Mouse (Mus musculus) layer of hippocampus, postnatal 25 days (tissue): ENCODE data around the gene Ddx39. TPM values are rescaled to one million over a fixed set of nuclear protein-coding genes. Genes with fewer than 3 reads are reported as not detected.

Experiments used
- DNase-seq, 2 experiments: peaks; one replicate each; pipeline ENCODE4 v3.0.0; 2022; ENCODE audit warnings: mixed read lengths in 2 of 2, low spot score in 1 of 2; ENCODE audit errors: extremely low spot score in 1 of 2
- total RNA-seq, 2 experiments: library from RNA; stranded (reverse); gene quantifications; 2 replicates each; pipeline ENCODE4 v1.2.3; 2021

Gene Ddx39
- total RNA-seq, 2 experiments from 2014 or later, result 14.4 to 17.2 TPM

DNA sequence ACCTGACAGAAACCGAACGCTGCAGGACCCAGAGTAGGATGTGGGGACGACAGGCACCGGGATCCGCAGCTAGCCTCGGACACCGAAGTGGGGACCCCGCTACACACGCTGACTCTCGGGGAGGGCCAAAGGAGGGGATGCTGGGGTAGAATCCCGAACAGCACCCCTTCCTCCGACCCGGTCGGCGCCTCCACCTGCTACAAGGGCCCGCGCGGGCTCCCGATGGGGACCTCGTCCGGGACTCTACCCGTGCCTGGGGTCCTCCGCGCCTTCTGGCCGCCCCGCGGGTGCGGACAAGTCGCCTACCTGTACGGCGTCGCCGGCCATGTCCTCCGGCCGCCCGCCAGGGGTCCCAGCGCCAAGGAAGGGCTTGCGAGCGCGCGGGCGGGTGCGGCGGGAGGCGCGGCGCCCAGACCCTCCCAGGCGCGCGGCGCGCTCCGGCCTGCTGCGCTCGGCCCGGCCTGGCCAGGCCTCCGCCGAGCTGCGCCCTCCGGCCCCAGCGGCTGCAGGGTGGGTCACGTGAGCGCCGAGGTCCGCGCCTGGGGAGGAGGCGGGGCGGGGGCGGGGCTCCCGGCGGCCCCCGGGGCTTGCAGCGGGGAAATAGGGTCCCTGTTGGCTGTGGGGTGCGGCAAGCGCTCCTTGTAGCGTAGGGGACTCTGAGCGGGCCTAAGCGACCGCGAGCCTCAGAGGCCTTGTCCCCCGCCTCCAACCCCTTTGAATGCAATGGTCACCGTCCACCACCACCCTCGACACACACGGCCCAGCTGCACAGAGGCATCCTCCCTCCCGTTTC lies 16.1 kb upstream of the Ddx39 start, which contains the start of gene Pkn1:
Gene Pkn1 (minus strand): TSS at position 519 of the 793 bp plus-strand sequence.
- DNase-seq, result peak; percentile 50 to 51

DNA sequence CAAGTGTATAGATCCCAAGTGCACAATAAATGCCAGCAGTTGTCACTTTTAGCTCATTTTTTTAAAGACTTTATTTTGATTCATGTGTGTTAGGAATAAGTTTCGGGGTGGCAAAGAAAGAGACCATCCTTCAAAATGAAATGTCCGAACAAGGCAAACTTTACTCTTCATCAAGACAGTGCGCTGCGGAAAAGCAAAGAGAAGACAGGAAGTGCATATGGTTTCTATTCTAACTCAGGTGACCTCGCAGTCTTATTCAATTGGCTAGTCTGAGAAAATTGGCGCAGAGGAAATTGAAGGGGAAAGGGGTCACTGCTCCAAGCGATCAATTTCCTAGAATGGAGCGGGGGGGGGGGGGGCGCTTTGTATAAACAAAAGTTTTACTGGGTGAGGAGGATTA lies 15.4 kb upstream of the Ddx39 start:
- no peak for DNase-seq

DNA sequence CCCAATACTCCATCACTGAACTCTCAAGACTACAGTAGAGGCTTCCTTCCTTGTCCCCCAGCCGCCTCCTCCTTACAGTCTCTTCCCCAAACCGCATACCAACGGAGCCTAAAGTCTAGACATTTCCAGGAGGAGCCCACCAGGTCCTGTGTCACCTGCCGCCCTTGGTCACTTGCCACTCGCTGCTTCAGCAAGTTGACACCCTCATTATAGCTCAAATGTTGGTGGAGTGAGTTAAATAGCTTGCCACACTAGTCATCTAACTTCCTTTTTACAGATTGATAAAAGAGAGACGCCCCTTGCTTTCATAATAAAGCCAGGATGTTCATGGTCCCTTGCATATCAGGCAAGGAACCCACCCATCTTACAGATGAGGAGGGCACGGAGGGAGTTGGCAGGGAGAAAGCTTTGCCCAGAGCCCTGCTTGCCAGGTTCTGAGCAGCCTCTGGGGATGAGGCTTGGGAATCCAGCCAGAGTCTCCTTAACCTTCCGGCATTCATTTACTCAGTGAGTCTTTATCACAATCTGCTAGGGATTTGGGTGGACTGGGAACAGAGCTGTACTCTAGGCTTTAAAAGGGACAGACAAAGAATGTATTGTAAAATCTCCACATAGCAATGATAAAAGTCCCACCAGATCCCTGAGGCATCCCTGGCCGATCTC lies 14.4 kb upstream of the Ddx39 start:
- no peak for DNase-seq

DNA sequence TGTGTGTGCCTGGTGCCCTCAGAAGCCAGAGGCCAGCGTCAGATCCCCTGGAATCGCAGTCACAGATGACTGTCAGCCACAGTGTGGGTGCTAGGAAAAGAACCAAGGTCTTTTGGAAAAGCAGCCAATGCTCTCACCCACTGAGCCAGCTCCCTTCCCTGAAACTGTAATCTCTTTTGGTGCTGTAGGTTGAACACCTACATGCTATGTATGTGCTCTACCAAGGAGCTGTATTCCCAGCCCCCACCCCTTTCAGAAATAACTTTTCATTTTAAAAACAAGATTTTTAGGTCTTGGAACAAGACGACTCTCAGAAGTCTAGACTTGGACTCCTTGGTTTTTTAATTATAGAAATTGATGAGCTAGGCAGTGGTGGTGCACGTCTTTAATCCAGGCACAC lies 11.6 kb upstream of the Ddx39 start:
- no peak for DNase-seq

DNA sequence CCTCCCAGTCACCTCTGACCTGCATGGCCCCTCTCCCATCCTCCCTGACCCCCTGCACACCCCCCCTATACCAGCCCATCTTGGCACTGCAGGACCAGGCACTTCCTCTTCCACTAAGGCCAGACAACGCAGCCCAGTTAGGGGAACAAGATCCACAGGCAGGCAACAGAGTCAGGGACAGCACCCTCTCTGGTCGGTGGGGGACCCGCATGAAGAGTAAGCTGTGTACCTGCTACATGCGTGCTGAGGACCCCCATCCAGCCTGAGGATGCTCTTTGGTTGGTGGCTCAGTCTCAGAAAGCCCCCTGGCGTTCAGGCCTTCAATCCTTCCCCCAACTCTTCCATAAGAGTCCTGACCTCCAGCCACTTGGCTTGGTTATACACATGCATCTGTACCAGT lies 8.6 kb upstream of the Ddx39 start:
- no peak for DNase-seq

DNA sequence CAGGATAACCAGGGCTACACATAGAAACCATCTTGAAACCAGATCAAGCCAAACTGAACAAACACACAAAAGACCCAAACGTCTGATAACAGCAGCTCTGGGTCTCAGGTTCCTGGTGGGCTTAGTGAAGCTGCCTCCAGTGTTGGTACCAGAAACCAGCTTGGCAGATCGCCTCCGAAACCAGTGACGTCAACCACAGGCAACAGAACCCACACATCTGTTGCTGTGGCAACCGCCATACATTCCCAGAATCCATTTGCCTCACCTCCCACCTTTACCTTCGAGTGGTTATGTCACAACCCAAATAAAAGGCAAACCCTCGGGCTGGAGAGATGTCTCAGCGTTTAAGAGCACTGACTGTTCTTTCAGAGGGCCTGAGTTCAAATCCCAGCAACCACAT lies 7.4 kb upstream of the Ddx39 start:
- DNase-seq, result no peak

DNA sequence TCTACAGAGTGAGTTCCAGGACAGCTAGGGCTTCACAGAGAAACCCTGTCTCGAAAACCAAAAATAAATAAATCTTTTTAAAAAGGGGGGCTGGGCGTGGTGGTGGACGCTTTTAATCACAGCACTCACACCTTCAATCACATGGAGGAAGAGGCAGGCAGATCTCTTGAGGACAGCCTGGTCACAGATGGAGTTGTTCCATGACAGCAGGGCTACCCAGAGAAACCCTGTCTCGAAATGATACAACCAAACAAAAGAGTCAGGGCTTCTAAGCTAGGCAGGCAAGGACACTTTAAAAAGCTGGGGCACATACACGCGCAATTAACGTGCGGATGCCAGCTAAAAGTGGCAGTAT lies 324 bp upstream of the Ddx39 start:
- DNase-seq, result no peak

DNA sequence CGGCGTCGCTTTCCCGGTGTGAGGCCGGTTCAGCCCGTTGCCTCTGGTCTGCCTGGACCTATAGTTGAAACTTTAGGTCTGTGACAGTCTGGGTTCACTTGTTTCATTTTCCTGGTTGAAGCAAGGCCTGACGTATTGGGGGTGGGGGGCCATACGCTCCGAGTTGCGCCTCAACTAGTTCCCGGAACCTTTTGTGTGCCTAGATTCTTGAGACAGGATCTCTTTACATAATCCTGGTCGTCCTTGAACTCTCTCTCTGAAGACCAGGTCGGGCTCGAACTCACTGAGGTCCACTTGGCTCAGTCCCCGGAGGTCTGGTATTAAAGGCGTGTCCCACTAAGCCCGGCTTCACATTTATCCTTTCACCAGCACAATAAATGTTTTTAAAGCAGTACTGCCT lies 794 bp downstream of the Ddx39 start:
- no peak for DNase-seq

DNA sequence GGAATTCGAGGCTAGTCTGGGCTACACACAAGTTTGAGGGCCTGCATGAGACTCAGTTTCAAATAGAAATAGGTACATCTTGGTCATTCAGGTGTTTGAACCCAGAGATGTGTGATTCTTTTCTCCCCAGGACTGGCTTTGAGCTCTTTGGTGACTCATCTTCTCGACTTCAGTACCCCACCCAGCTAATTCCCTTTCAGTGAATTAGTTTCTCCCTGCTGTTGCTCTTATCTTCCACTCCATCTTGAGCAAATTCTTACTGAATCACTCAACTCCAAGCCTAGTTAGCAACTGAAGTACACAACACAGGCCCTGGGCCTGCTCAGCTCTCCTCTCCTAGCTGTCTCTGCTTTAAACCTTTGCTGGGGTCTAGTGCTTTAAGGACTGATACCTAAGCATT lies 1.6 kb downstream of the Ddx39 start:
- DNase-seq, result no peak

DNA sequence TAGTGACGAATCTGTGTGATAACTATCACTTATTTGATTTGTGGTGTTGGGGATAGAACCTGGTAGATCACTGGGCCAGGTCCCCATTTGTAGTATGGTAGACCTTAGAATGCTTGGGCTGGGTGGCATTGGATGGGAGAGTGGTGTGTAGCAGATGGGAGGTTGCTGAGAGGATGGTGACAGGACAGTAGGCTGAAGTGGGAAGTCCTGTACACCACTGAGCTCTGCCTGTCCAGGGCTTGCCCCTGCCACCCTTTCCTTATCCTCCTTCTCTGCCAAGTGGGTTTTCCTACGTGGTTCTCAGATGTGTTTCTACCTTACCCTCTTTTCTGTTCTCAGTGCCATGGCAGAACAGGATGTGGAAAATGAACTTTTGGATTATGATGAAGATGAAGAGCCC lies 4.1 kb downstream of the Ddx39 start:
- DNase-seq, result no peak

DNA sequence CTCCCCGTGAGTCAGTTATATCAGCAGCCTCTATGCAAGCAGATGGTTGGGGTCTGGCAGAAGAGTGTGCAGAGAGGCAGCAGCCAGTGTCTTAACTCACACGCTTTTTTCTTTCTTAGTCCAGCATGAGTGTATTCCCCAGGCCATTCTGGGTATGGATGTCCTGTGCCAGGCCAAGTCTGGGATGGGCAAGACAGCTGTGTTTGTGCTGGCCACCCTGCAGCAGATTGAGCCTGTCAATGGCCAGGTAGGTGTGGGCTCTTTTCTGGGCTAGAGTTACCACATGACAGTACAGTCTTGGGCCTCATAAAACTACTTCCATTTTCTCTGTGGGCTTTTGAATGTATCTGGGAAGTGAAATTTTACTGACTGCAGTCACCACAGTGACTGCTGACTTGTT lies 4.7 kb downstream of the Ddx39 start:
- no peak for DNase-seq

DNA sequence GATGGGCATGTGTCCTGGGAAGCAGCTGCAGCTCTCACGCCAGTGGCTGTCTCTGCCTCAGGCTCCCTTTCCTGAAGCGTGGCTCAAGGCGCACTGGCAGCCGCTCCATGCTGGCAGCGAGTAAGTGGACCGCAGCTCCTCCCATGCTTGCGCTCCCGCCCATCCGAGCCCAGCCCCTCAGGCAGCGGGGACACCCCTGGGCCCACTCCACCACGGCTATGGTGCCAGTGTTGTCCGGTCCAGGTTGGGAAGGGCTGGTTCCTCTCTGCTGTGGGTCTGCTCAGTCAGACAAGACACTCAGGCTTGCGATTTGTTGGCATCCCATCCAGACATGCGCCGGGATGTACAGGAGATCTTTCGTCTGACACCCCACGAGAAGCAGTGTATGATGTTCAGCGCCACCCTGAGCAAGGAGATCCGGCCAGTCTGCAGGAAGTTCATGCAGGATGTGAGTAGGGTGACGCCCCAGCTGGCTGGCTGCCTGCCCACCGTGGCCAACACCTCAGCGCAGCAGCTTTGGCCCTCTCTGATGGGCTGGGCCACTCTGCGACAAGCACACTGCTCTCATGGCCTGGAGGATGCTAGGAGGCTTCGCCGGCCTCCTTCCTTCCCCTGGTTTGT lies 6.5 kb downstream of the Ddx39 start:
- no peak for DNase-seq

DNA sequence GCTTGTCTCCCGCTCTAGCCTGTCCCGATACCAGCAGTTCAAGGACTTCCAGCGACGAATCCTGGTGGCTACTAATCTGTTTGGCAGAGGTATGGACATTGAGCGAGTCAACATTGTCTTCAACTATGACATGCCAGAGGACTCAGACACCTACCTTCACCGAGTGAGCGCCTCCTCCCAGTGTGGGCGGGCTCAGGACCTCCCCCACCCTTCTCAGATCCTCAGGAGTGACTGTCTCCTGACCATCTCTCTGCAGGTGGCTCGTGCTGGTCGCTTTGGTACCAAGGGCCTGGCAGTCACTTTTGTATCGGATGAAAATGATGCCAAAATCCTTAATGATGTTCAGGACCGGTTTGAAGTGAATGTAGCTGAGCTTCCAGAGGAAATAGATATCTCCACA lies 7.7 kb downstream of the Ddx39 start:
- no peak for DNase-seq

DNA sequence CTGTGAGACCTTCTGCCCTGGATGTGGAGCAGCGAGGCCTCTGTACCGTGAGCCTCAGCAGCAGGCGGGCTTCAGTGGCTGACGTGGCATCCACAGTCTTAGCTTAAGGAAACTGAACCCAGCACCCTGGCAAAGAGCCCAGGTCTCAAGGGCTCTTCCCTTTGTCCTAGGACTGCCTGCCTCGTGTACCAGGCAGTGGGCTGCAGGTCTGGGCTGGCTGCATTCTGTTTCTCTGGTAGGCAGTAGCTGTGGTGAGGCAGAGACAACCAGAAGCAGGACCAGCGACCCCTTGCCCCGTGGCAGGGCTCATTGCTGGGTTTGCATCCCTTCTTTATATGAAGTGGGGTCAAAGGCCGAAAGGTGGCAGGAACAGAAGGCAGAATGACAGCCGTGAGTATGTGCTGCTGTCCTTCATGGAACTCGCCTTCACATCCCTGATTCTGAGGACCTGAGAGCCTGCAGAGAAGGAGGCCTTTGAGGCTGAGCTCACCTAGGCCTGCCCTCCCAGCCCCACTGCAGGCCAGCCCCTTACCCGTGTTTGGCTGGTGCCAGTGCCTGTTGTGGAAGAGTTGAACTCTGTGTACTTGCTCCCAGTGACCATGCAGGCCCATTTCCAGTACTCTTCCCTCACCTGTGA lies 8.6 kb downstream of the Ddx39 start:
- DNase-seq, result no peak

DNA sequence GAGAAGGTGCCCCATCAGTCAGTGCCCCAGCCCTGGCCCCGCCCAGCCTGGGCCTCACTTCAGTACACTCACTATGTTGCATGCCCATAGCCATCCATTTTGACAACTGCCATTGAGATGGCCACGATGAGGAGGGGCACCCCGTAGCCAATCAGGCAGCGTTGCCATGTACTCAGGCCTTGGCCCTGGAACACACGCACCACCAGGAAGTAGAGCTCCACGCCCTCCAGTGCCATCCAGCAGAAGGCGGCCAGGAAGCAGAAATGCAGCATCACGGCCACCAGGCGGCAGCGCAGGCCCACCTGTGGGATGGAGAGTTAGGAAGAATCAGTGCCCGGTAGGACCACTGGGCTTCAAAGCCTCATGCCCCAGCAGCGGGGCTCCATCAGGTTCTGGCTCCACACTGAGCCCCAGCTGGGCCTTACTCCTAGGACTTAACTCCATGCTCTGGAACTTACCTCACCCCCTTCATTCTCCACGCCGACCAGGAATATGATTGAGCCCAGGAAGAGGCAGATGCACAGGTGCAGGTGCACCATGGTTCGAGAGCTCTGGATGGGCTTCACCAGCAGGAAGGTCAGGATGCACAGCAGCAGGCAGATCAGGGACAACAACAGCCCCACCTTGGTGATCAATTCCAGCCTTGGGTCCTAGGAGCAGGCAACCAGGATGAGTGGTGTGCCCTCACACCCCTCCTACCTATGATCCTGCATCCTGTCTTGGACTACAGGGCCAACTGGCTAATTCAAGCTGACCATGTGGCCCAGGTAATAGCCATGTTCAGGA lies 9.9 kb downstream of the Ddx39 start:
- peak; percentile 66 to 78 for DNase-seq

DNA sequence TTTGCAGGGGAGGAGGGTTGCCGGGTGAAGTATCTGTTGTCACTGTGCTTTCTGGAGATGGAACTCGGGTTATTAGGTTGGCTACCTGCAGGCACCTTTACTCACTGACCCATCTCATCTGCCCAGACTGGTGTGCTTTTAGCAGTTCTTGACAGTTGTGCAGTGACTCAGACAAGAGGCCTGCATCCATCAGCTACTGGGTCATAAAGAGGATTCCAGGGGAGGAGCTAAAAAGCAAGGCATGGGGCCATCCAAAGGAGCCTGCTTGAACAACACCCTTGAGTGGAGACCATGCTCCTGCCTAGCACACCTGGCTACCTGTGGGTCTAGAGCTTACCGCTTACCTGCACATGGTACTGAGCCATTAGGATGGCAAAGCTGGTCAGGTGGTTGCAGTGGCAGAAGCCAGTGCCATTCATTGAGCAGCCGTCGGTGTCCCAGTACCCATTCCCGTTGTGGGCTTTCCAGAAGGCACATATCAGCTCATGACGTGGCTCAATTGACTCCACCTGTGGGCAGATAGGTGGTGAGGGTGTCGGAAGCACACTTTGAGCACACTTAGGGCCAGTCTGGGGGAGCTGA lies 10.6 kb downstream of the Ddx39 start:
- no peak for DNase-seq

DNA sequence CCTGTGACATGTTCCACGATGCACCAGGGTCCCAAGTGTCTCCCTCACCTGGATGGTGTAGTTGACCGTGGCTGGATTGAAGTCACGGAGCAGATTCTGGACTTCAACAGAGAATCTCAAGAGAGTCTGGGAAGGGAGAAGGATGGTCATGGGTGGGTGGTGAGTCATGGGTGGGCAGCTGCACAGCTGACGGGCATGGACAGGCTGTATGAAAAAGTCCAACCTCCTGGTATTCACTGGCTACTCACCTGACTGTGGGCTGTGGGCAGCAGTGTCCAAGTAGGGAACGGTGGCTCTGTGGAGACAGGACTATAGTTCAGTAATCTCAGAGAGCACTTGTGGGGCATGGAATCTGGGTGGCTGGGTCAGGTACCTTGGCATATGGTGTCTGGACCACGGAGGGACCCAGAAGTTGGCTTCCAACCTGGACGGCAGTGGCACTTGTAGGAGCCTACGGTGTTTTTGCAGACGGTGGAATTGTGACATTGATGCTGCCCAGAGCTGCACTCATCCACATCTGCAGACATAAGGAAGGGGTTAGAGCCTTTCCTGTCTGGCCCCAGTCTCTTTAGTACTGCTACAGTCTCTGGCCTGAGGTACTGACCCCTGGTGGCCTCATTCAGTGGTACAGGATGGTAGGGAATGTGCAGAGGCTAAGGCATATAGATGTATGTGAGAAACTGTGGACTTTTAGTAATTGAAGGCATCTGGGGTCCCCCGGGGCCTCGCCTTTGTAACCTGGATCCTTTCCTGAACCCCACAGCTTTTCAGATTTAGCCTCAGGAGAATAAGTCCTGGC lies 14.2 kb downstream of the Ddx39 start:
- DNase-seq, result no peak

DNA sequence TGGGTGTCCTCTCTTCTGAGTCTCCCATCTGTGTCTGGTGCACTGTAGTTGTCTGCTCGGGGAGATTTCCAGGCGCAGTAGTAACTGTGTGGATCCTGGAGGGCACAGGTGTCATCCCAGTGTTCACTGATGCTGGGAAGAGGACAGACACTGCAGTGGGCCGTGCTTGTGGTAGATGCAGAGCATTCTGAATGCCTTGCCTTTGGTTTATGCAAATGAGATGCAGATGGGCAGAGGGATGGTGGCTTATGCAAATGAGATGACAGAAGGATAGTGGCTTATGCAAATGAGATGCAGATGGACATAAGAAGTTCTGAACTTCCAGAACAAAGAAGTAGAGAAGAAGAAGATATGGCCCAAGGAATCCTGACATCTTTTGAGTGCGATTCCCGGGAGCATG lies 16.9 kb downstream of the Ddx39 start:
- DNase-seq, result no peak

DNA sequence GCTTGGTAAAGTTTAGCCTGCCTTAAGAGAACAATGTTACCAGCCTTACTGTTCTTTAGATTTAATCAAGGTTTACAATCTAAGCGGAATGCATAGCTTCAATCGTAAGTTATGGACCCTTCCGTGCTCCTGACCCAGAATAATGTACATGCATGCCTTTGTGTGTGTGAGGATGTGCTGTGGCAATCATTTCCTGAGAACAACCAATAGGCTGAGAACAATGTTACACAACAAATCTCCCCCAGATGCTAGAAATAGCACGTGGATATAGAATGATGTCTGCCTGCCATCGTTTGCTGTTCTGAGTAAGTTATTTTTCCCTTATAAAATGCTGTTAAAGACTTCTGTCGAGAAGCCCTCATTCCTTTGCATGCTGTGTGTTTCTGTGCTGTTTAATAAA lies 17.9 kb downstream of the Ddx39 start:
- no peak for DNase-seq
